Mouse (Mus musculus): Measurements from ENCODE around the gene Gtf2h1. TPM values are rescaled to one million over a fixed set of nuclear protein-coding genes. Genes with fewer than 3 reads are reported as not detected.
A peak's percentile ranks its signal among the peaks of the same experiment; 100 is the strongest.

Gtf2h1 gene
- polyA plus RNA-seq, 1 experiment: 5.9 TPM

- TF ChIP-seq POLR2A (IDR thresholded peaks at IDR 0.05; ENCODE audit: low read depth, low read length): no peak
- no peaks in the 10 kb centered on the region for H3K27me3 ChIP-seq (ENCODE audit: control insufficient read depth, insufficient read depth, low read length)
- no peaks in the 10 kb centered on the region; the same call in 1 of the 2 replicates for H3K36me3 ChIP-seq (ENCODE audit: control insufficient read depth, insufficient read depth, low read length)
- 34% methylated on average over 5 of the region's 5 CpGs for WGBS
- peaks cover 56% of the 10 kb centered on the region for H3K4me1 ChIP-seq (ENCODE audit: control insufficient read depth, insufficient read depth, insufficient read length, low read length)
- no peak overlapping the region for H3K27ac ChIP-seq (ENCODE audit: insufficient read depth, low read depth, low read length)
- H3K4me3 ChIP-seq (ENCODE audit: low read depth, low read length): no peak overlapping the region
Observed at GRCm38 (mm10) chr7:46842278-46842677, 46.4 kb downstream of the Gtf2h1 start.

GRCm38 (mm10) chr7:46843576-46843975 lies 47.7 kb downstream of the Gtf2h1 start:
- Histone ChIP-seq H3K4me1 (ENCODE audit: control insufficient read depth, insufficient read depth, insufficient read length, low read length) (peaks cover 48% of the 10 kb centered on the region), H3K36me3 (ENCODE audit: control insufficient read depth, insufficient read depth, low read length) (peaks cover 8% of the 10 kb centered on the region), H3K27ac (ENCODE audit: insufficient read depth, low read depth, low read length) (no peak overlapping the region), H3K4me3 (ENCODE audit: low read depth, low read length) (no peak overlapping the region), H3K27me3 (ENCODE audit: control insufficient read depth, insufficient read depth, low read length) (no peaks in the 10 kb centered on the region)
- TF ChIP-seq CTCF (IDR thresholded peaks at IDR 0.05; ENCODE audit: extremely low read depth, insufficient read length, insufficient replicate concordance, low read depth, low read length): no peak
- no peak for TF ChIP-seq POLR2A (IDR thresholded peaks at IDR 0.05; ENCODE audit: low read depth, low read length)
- 41% methylated on average over 4 of the region's 4 CpGs for WGBS

- WGBS: under 1% methylated on average over 51 of the region's 51 CpGs
- Histone ChIP-seq H3K27me3 (ENCODE audit: control insufficient read depth, insufficient read depth, low read length) (no peaks in the 10 kb centered on the region), H3K4me1 (ENCODE audit: control insufficient read depth, insufficient read depth, insufficient read length, low read length) (peaks cover 39% of the 10 kb centered on the region), H3K4me3 (ENCODE audit: low read depth, low read length) (peak overlapping the region; percentile 93), H3K36me3 (ENCODE audit: control insufficient read depth, insufficient read depth, low read length) (peaks cover 24% of the 10 kb centered on the region), H3K27ac (ENCODE audit: insufficient read depth, low read depth, low read length) (peak overlapping the region; percentile 96)
- TF ChIP-seq POLR2A (IDR thresholded peaks at IDR 0.05; ENCODE audit: low read depth, low read length) (peak; percentile 100), CTCF (IDR thresholded peaks at IDR 0.05; ENCODE audit: extremely low read depth, insufficient read length, insufficient replicate concordance, low read depth, low read length) (no peak)
Observed at GRCm38 (mm10) chr7:46845211-46845977, 49.5 kb downstream of the Gtf2h1 start.

GRCm38 (mm10) chr7:46845978-46846485 lies 50.1 kb downstream of the Gtf2h1 start:
- peaks cover 33% of the 10 kb centered on the region; the same call in 1 of the 2 replicates for H3K4me1 ChIP-seq (ENCODE audit: control insufficient read depth, insufficient read depth, insufficient read length, low read length)
- WGBS: under 1% methylated on average over 36 of the region's 36 CpGs
- peak overlapping the region; percentile 93 for H3K4me3 ChIP-seq (ENCODE audit: low read depth, low read length)
- peak overlapping the region; percentile 96 for H3K27ac ChIP-seq (ENCODE audit: insufficient read depth, low read depth, low read length)
- H3K27me3 ChIP-seq (ENCODE audit: control insufficient read depth, insufficient read depth, low read length): no peaks in the 10 kb centered on the region
- TF ChIP-seq CTCF (IDR thresholded peaks at IDR 0.05; ENCODE audit: extremely low read depth, insufficient read length, insufficient replicate concordance, low read depth, low read length) (no peak), POLR2A (IDR thresholded peaks at IDR 0.05; ENCODE audit: low read depth, low read length) (no peak; the same call in 1 of the 2 replicates)
- peaks cover 28% of the 10 kb centered on the region for H3K36me3 ChIP-seq (ENCODE audit: control insufficient read depth, insufficient read depth, low read length)

- TF ChIP-seq POLR2A (IDR thresholded peaks at IDR 0.05; ENCODE audit: low read depth, low read length) (peak; percentile 76; the same call in 1 of the 2 replicates), CTCF (IDR thresholded peaks at IDR 0.05; ENCODE audit: extremely low read depth, insufficient read length, insufficient replicate concordance, low read depth, low read length) (peak; percentile 41; the same call in 1 of the 2 replicates)
- peak overlapping the region; percentile 96 for H3K27ac ChIP-seq (ENCODE audit: insufficient read depth, low read depth, low read length)
- peaks cover 34% of the 10 kb centered on the region for H3K36me3 ChIP-seq (ENCODE audit: control insufficient read depth, insufficient read depth, low read length)
- H3K4me3 ChIP-seq (ENCODE audit: low read depth, low read length): peak overlapping the region; percentile 93
- peaks cover 27% of the 10 kb centered on the region; the same call in 1 of the 2 replicates for H3K4me1 ChIP-seq (ENCODE audit: control insufficient read depth, insufficient read depth, insufficient read length, low read length)
- no peaks in the 10 kb centered on the region for H3K27me3 ChIP-seq (ENCODE audit: control insufficient read depth, insufficient read depth, low read length)
- 2% methylated on average over 28 of the region's 28 CpGs for WGBS
Observed at GRCm38 (mm10) chr7:46846486-46847244, 50.8 kb downstream of the Gtf2h1 start.

- Histone ChIP-seq H3K27ac (ENCODE audit: insufficient read depth, low read depth, low read length) (no peak overlapping the region), H3K4me3 (ENCODE audit: low read depth, low read length) (no peak overlapping the region), H3K27me3 (ENCODE audit: control insufficient read depth, insufficient read depth, low read length) (no peaks in the 10 kb centered on the region), H3K4me1 (ENCODE audit: control insufficient read depth, insufficient read depth, insufficient read length, low read length) (peaks cover 12% of the 10 kb centered on the region; the same call in 1 of the 2 replicates), H3K36me3 (ENCODE audit: control insufficient read depth, insufficient read depth, low read length) (peaks cover 59% of the 10 kb centered on the region)
- TF ChIP-seq CTCF (IDR thresholded peaks at IDR 0.05; ENCODE audit: extremely low read depth, insufficient read length, insufficient replicate concordance, low read depth, low read length) (no peak), POLR2A (IDR thresholded peaks at IDR 0.05; ENCODE audit: low read depth, low read length) (no peak)
- 80% methylated on average over 5 of the region's 5 CpGs for whole genome bisulfite sequencing
Observed at GRCm38 (mm10) chr7:46849287-46849686, 53.4 kb downstream of the Gtf2h1 start.

DNA sequence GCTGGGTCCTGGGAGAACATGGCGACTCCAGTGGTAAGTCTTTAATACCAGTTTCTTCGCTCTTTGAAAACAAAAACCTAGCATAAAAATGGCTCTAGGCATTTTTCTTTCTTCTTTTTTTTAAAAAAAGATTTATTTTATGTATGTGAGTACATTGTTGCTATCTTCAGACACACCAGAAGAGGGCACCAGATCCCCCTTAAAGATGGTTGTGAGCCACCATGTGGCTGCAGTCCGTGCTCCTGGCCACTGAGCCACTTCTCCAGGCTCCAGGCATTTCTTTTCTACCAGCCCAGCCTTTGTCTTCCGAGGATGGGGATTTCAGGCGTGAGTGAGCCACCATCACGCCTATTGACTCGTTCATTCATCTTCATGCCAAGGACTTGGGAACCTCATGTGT lies 55.1 kb downstream of the Gtf2h1 start:
- Histone ChIP-seq H3K4me3 (ENCODE audit: low read depth, low read length) (no peak overlapping the region), H3K27me3 (ENCODE audit: control insufficient read depth, insufficient read depth, low read length) (no peaks in the 10 kb centered on the region), H3K27ac (ENCODE audit: insufficient read depth, low read depth, low read length) (no peak overlapping the region), H3K36me3 (ENCODE audit: control insufficient read depth, insufficient read depth, low read length) (peaks cover 75% of the 10 kb centered on the region), H3K4me1 (ENCODE audit: control insufficient read depth, insufficient read depth, insufficient read length, low read length) (0 out of 2 replicates have a peak, but pooled peaks cover 5% of the 10 kb centered on the region)
- TF ChIP-seq CTCF (IDR thresholded peaks at IDR 0.05; ENCODE audit: extremely low read depth, insufficient read length, insufficient replicate concordance, low read depth, low read length) (no peak), POLR2A (IDR thresholded peaks at IDR 0.05; ENCODE audit: low read depth, low read length) (no peak)
- WGBS: 79% methylated on average over 7 of the region's 7 CpGs
